Mouse (Mus musculus) telencephalon, adult 2 months (tissue): ENCODE data around the gene Kif1b.

Experiments
- DNase-seq: peaks from one replicate; pipeline ENCODE4 v3.0.0-alpha.2; 2011; ENCODE audit warnings: low read depth, low spot score

Kif1b gene

DNA sequence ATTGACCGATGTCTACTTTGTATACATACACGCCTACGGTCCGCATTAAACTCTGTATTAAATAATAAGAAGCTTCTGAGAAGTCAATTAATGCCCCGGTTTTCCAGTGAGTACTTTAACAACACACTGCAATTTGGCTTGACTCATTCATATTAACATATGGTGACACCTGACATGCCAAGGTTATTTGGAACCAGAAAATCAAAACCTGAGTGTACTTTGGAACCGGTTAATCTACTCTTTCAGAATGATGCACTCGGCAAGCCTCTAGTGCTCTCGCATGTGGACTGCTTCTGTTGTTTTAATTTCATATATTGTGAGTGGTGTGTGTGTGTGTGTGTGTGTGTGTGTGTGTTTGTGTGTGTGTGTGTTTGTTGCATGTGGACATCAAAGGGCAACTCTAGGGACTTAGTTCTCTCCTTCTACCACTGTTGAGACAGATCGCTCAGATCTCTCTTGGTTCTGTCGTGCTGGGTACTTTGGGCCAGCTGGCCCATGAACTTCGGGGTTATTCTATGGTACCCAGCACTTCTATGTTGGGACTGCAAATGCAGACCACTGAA lies 6.9 kb upstream of the Kif1b start:
- DNase-seq = no peak

DNA sequence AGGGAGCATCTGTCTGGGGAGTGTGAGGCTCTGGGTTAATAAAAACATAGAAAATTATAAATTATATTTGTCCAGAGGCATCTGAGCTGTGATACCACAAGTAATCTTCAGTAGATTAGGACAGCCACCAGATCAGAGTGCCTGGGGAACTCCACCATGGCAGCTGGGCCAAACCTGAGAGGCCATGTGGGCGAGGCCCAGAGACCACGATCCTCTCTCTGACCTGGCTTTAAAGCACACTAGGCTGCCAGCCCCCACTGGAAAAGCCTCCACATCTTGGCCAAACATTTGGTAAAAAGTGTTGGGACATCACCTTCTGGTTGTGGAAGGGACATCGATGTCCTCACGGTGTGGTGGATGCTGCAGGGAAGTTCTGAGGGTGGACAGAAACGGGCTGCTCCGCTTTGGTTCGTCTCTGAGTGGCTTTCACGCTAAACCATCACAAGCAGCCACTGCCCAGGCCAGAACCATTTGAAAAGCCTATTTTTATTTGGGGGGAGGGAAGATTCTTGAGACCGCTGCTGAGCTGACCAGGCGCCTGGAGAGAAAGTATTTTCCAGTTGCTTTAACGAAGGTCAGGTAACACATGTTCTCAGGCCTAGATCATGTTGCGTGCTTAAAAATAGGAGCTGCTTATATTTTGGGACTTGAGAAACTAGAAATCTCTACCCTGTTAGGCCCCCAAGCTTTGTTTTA lies 6.2 kb upstream of the Kif1b start:
- DNase-seq = no peak

DNA sequence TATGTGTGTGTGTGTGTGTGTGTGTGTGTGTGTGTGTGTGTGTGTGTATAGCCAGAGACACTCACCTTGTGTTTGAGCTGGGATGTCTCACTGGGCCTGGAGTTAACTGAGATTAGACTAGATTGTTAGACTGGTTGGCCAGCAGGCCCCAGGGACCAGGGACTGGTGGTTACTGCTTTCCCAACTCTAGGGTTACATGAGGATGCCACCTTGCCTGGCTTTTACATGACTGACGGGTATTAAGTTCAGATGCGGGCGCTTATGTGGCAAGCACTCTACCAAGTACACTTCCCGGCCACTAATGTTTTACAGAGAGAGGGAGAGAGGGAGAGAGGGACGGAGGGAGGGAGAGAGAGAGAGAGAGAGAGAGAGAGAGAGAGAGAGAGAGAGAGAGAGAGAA lies 4.5 kb upstream of the Kif1b start:
- DNase-seq = no peak

DNA sequence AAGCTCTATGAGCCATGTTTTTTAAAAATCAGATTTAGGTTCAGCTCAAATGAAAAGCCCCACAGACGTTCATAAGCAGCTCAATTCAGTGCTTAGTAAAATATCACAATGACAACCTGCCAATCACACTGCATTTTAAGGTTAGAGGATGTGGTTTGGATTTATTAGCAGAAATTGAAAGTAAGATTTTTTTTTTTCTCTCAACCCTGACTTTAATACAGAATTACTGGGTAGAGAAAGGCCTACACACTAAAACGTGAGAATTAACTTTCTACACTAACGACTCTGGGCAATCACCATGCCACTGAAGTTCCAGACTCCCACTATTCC lies 963 bp upstream of the Kif1b start:
- no peak for DNase-seq

DNA sequence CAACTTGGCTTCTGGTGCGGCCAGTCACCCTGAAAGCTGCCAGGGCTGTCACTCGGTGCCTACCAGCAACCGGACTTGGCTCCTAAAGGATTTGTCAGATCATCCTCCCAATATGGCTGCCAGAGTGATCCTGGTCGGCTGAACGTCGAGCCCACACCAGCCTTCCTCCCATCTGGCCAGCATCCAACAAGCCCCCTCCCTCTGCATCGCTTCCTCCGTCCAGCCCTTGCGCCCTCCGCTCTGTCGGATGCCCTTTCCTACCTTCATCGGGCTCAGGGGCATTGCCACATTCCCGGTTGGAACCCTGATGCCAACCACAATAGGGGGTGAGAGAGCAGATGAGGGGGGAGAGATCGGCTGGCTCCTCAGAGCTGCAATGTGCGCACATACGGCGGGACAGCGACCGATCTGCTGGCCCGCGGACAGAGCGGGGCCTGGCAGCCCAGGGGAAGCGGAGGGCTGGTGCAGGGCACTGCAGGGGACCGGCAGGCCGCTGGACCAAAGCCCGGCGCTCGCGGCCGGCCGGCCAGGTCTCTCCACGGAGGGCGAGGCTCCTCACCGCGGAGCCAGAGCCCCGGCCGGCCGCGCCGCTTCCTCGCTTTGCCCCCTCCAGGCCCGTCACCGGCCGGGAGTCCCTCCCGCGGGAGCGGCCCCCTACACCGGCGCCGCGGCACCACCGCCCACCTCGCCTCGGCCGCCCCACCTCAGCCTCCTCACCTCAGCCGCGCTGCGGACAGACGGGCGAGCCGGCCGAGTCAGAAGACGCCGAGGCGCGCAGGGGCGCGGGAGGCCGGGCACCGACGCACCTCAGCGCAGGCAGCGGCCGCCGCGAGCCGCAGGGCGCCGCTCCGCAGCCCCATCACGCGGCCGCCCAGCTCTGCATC lies 539 bp downstream of the Kif1b start:
- DNase-seq = peak; percentile 54

DNA sequence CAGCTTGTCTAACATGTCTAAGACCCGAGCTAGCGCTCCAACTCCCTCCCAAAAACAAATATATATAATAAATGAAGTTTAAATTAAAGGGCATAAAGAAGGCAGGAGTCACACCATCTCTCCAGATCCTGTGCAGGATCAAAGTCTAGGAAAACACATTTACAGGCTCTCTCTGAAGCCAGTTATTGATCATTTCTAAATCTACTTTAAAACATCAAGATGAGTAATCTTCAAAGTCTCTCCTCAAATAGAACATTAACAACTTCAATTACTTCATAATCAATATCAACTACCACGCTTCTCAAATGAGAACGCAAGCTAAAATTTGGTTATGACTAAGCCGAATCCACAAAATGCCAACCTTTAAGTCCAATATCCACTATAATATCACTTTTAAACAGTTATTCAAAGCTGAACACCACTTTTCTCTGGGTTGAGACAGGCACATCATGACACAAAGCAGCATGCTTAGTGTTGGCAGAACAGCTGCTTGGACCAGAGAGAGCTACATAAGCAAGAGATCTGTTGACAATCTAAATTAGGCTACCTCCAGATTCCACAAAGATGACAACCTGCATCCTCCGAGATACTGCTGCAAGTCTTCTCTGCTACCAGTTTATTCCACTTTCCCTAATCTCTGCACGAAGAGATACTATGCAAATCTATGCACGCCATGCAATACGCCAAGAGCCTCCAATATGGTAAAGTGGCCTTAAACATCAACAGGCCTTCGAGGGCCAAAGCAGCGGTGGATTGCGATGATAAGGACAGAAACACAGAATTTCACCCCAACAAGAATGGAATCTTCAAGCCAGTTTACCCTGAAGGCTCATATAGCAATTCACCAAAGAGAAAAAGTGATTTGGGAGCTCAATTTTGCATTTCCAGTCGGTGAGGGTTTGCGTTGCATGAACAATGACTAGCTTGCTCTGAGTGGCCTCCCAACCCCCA lies 1.5 kb downstream of the Kif1b start:
- peak; percentile 38 for DNase-seq

DNA sequence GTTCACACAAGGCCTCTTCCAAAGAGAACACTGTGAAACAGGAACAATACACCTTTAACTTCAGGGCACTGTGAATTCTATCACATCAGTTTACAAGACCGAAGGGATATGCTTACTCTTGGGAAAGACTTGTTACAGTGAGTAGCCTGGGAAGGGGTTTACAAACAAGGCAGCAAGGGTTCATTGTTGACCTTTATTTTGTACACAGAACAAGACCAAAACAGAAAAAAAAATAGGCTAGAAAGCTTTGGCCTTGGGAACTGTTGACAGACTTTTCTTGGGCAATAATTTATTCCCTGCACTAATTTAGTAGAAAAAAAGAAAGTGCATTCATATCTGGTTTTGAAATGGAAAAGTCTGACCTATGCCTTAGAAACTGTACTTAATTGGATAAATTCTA lies 3.0 kb downstream of the Kif1b start:
- no peak for DNase-seq

DNA sequence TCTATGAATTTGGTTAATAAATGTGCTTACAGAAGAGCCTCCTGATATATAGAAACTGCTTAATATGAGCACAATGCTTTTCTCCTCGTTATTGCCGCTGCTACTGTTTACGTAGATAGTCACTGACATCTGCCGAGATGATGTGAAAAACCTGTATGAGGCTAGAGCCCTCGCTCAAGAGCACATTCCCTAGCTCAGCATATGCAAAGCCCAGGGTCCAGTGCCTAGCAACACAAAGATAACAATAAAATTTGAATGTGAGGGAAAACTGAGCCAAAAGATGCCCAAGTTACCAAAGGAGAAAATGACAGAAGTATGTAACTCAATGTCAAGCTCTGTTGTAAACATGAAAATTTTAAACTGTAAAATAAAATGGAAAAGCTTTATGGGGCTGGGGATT lies 4.0 kb downstream of the Kif1b start:
- DNase-seq = no peak

DNA sequence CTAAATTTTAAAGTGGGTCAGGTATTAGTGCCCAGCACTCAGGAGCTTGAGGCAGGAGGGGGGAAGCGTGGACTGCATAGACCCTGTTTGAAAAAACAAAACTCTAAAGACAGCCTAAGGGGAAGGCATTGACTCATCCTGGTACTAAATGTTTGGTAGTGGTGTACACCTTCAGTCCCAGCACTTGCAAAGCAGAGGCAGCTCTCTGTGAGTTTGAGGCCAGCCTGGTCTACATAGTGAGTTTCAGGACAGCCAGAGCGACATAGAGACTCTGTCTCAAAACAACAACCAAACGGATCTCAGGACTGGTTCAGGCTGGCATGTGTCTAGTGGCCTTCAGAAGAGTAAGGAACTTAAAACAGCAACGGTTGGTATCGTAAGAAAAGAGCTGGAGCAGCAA lies 4.7 kb downstream of the Kif1b start:
- no peak for DNase-seq

DNA sequence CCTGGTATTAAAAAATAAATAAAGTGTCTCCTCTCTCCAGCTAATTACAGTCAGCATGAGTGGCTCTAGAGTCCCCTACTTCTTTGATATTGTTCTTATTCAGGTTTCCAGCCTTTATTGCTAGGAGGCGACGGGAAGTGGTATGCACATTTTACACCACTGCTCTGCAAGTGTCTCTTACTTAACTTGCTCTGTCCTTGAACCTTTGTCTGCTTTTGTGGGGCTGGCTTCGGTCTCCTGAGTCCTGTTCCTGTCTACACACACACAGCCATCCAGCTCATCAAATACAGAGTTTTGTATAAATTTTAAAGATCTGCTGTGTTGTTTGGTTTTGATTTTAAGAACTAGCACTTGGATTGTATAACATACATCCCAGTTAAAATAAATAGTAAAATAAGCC lies 5.4 kb downstream of the Kif1b start:
- no peak for DNase-seq

DNA sequence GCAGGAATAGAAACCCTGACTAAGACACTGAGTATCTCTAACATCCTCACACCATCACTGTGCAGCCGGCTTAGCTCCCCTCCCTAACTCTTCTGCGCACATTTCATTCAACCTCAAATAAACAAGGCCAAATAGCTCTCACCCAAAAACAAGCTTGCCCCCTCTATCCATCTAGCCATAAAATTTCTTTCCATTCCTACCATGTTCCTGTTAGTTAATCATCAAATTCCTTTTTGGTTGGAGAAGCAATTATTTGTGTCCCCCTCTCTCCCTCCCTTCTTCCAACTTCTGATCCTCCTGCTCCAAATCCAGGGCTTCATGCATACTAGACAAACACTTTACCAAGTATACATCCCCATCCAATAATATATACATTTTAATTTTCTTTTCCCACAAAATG lies 11.0 kb downstream of the Kif1b start:
- no peak for DNase-seq

DNA sequence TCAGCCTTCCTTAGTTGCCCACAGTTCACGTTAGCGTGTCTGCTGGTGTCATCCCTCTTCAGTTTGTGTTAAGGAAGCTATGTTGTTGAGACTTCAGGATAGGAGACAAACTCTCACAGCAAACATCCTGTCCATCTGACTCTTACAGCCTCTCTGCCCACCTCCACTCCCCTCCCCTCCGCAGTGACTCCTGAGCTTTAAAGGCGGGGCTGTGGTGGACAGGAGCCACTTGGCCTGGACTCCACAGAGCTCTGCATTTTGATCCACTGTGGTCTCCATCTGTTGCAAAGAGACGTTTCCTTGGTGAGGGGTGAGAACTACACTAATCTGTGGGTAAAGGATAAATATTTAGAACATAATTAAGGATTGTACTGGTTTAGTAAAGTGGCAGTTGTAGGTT lies 14.5 kb downstream of the Kif1b start:
- no peak for DNase-seq

DNA sequence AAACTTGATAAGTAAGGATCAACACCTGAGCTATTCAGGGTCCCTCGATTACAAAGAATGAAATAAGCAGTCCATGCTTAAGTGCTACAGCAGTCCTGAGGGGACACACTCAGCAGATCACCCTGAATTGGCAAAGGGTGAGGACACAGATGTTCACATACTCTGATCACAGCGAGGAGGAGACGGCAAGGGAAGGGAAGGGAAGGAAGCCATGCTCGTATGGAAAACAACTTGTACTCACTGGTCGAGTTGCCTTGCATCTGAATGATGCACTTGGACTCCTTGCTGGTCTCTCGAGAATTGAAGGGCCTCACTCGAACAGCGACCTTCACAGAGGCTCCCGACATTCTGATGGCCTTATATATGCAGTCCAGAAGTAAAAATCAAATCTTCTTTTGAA lies 16.4 kb downstream of the Kif1b start:
- DNase-seq = no peak

DNA sequence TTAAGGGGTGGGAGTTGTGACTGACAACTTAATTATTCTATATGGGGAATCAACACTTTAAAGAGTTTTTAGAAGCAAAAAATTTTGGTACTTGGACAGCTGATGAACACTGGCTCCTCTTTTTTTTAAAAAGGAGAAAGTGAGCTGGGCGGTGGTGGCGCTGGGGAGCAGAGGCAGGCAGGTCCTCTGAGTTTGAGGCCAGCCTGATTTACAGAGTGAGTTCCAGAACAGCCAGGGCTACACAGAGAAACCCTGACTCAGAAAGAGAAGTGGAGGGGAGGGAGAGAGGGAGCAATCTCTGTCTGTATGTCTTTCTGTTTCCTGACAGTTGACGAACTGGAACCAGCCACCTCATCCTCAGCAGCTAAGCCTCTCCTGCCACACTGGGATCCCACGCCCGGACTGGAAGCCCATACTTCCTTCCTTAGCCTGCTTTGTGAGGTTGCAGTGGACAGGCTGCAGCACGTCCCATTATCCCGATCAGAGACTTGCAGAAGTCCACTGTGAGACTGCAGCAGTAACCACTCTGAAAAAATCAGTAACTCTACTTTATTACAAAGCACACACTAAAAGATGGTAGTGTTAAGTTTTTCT lies 17.2 kb downstream of the Kif1b start:
- no peak for DNase-seq

DNA sequence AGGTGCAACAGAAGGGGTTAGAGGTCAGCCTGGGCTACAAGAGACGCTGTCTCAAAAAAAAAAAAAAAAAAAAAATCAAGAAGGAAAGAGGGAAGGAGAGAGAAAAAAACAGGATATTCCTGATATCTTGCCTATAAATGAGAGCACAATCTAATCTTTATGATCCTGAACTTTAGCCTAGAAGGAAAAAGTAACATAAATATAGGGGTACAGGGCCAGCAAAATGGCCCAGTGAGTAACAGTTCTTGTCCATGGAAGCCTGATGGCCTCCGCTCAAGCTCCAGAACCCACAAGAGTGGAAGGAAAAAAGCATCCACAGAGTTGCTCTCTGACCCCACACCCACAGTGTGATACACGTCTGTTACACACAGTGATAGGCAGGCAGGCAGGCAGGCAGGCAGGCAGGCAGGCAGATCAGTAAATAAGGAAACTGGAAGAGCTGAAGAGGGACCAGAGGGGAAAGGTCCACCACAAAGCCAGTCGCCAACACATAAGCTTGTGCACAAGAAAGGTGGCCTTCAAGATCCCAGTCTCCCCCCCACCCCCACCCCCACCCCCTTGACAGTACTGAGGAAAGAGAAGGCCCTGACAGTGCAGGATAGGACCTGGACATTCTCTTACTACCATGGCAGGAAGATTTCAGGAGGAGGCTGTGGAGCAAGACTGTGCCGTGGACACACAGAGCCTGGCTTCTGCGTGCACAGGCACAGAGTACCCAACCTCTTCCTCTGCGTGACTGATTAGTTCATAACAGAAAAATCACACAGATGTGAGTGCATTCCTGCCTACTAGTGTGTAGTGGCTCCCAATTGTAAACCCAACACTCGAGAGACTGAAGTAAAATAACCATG lies 21.0 kb downstream of the Kif1b start:
- DNase-seq = no peak

DNA sequence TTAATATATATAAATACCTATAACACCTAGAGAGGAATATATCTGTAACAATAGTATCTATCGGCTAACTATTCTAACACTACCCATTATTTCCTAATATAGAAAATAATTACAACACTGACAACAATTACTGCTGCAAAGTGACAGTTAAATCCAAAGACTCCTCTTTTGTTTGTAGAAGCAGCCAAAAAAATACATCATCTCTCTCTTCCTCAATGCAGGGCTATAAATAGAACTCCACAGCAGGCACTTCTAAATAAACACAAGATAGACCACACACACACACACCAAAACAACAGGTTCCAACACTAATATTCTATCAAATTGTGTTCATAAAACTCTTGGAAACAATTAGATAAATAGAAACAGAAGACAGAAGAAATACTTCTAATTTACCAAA lies 21.8 kb downstream of the Kif1b start:
- no peak for DNase-seq

DNA sequence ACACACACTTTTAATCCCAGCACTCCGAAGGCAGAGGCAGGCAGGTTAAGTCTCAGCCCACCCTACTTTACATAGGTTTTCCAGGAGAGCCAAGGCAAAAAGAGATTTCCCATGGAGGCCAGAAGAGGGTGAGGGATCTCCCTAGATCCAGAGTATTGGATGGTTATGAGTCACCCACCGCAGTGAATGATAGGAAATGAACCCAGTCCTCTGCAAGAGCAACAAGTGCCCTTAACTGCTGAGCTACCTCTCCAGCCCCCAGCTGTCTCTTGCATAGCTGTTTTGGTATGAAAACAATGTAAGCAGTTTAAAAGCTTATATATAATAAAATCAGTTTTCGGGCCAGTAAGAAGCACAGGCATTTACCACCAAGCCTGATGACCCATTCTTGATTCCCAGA lies 24.5 kb downstream of the Kif1b start:
- no peak for DNase-seq

DNA sequence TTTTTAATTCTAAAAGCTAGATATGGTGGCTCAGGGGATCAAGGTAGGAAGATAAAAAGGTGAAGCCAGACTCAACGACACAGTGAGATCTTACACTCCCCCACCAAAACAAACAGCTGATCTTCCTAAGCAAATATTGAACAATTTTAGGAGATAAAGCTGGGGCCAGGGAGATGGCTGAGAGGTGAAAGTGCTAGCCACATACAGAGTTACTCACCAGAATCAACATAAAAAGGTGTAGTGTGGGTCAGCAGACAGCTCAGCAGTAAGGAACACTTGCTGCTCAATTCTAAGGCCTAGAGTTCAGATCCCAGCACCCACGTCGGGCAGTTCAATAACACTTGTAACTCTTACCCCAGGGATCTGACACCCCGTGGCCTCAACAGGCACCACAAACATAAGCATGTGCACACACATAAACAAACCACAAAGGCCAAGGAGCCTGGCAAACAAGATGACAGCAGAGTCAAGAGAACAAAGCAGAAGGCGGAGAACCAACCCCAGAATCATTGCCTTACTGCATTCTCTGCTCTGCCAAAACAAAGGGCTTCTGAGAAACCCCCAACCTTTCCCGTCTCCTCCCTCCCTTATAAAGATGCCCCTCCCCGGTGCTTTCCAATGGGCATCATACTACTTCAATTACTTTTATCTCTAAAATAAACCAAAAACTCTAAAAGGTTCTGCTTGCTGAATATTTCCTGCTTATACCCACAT lies 25.3 kb downstream of the Kif1b start:
- DNase-seq = no peak

DNA sequence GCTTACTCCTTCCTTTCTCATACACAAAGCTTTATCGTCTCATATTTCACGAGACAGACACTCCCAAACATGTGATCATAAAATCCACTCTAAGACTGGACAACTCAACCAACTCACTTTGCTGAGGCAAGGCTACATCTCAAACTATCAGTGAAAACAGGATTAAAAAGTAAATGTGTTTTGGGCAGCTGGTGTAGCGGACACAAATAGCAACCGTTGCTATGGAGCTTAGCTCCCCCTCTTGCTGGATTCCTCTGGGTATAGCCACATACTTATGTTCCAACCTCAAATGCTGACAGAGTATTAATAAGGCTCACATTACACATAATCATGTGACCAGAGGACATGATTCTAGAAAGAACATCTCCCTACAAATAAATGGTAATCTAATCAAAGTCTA lies 29.9 kb downstream of the Kif1b start:
- DNase-seq = peak; percentile 55

DNA sequence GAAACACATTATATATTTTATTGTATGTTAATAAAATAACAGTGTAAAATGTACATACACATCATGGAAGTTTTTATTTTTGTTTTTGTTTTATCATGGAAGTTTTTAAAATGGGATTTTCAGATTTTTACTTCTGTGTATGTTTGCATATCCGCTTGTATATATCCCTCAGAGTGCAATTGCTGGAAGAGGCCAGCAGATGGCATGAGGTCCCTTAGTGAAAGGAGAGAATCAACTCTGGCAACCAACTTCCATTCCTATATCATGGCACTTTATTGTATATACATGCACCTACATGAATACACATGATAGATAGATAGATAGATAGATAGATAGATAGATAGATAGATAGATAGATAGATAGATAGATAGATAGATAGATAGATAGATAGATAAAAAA lies 34.4 kb downstream of the Kif1b start:
- no peak for DNase-seq
